Mouse (Mus musculus): ENCODE results near the gene Svs1. TPM values are rescaled to one million over a fixed set of nuclear protein-coding genes. Genes with fewer than 3 reads are reported as not detected.
A peak's percentile ranks its signal among the peaks of the same experiment; 100 is the strongest.
"Not testable (repeated sequence)": the region's sequence is repeated elsewhere in the genome, so short reads cannot be mapped to it uniquely, and the experiment has no call there.

Svs1 gene
- not detected for total RNA-seq (2021)
- long read RNA-seq, experiment 1 = 0 reads
- long read RNA-seq, experiment 2 = 0 reads

DNA sequence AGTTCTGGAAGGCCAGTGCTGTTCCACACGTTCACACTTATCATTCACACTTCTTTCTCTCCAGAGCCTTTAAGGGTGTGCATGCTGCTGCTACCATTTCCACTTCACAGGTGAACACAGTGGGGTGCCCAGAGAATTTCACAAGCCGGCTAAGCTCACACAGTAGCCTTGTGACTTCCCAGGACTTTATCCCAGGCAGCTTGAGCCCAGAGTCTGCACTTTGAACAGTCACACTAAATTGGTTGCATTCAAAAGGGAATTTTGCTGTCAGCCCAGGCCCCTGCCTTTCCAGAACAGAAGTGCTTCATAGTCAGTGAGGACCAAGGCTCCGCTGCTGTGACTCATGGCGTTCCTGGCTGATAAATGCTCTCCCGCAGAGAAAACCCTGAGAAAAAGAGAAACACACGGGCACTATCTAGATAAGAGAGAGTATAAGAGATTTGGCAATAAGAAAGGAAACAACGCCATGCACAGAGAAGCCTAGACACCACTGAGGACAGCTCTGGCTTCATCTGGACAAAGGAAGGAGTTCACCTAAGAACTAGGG is at the start of gene Svs1:
Gene Svs1, plus strand, starts transcription at position 418 of the 547 bp plus-strand sequence.
- intact Hi-C loops (cut with DNase I; ENCODE audit: low total_unique reads) = no loop called here
- DNase-seq = no peak

DNA sequence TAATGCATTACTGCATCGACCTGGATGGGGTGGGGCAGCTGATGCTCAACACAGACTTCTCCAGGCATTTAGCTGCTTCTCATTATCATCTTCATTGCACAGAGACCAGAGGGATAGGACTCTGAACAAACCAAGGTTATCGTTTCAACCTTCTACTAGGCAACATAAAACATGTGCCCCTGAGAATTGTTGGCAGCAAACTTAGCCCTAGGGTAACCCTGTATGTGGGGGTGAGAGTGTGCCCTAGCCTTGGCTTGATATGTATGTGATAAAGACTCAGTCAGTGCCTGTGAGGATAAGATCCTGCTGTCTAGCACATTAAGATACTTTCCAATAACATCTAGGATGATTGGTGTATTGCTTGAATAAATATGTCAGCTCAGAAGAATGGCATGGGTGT is 37.1 kb upstream of the Svs1 start:
- DNase-seq = no peak
- intact Hi-C loops (cut with DNase I; ENCODE audit: low total_unique reads) = no loop called here

DNA sequence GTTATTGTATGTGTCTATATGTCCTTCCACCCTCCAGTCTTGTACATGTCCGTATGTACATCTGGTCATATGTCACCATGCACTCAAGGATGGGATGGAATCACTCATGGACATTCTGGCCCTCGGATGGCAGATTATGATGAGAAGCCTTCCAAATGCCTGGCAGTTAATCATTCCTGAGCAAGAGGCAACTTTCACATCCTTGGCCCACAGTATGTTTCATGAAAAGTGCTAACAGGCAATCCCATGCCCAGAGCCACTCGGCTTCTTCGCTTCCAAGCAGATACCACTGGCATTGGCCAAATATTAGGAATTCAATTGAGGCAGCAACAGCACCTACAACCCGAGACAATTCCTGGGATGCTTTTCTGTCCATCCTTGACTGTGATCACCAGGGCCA is 36.0 kb upstream of the Svs1 start:
- DNase-seq = no peak
- intact Hi-C loops (cut with DNase I; ENCODE audit: low total_unique reads) = loop anchor here (10.0 kb wide), 1 partner anchor 136 kb away; no protein-coding TSS in a partner anchor

DNA sequence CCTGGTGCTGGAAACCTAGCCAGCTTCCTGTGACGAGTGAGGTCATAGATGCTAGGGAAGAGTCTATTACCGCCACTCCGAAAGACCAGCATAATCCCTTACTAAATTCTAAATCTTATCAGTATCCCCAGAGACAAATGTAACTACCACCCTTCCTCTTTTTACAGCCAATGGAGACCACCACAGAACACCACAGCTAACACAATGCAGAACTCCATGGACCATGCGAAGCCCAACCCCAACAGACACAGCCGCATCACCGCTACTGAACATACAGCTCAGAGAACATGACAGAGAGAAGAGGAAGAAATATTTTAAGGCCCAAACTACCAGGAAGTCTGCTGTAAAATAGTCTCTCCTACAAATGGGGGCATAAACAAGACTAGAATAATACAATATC is 35.0 kb upstream of the Svs1 start:
- DNase-seq = no peak
- intact Hi-C loops (cut with DNase I; ENCODE audit: low total_unique reads) = loop anchor here (10.0 kb wide), 1 partner anchor 137 kb away; no protein-coding TSS in a partner anchor

DNA sequence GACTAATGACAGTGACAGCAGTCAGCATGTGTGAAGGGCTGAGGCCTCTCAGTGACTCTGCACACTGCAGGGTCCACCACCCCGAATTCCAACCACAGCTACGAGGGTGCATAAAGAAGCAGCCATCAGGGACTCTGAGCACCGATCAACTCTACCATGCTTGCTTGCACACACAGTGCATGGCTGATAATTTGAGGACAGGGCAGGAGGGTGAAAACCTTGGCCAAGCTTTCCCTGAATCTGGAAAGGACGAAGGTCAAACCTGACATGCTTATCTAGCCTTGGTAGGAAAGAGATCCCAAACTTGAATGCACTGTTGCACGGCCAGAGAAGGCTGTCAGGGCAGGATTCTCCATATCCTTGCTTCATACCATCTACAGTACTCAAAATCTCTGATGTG is 33.4 kb upstream of the Svs1 start:
- no peak for DNase-seq

DNA sequence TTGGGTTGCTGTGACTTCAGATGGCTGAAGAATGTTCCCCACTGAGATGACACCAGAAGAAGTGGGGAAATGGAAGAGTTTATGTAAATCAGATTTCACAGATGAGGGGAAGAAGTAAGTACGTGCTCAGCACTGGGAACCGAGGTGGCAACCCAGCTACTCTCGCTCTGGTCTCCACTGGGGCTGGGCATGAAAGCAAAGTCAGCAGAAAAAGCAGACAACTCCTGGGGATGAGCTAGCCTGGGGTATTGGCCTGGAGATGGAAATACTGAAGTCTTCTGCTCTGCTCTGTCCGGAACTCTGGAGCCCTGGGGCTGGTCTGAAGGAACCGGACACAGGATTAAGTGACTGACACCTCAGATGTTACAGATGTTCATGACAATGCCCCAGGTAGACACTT is 32.5 kb upstream of the Svs1 start:
- no peak for DNase-seq
- intact Hi-C loops (cut with DNase I; ENCODE audit: low total_unique reads) = loop anchor here (10.0 kb wide), 1 partner anchor 139 kb away; no protein-coding TSS in a partner anchor

More for the DNA sequence above, 33.4 kb upstream of the Svs1 start:
- intact Hi-C loops (cut with DNase I; ENCODE audit: low total_unique reads) = loop anchor here (10.0 kb wide), 1 partner anchor 138 kb away; no protein-coding TSS in a partner anchor

DNA sequence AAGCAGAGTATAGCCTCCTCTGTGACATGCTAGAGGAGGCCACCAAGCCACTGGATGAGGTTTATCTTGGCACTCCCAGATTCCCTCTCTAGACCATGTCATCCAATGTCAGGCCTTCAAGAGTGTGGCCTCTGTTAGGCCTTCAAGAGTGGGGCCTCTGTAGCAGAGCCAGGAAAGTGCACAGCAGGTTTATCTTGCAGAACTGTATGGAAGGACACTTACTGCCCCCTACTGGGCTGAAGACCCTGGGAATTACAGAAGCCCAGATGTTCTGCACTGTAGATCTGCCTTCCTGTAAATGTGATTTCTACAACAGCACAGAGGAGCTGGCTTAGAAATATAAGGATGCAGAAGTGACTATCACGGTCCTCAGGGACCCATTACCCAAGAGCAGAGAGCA is 31.7 kb upstream of the Svs1 start:
- peak; percentile 16 for DNase-seq

DNA sequence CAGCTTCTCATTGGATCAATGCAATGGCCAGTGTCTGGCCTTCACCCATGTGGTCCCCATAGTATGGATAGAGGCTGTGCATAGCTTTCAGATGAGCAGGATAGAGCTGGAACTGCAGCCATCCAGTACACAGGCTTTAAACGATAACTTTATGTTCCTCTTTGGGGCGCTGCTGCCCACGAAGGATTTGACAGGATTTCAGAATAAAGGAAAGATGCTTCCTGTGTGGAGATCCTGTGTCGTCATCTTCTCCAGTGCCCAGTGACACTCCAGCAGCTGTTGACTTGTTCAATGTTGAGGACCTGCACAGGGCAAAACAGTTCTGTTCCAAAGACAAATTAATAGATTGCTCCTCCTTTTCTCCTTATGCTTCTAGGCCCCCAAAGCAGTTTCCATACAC is 29.9 kb upstream of the Svs1 start:
- intact Hi-C loops (cut with DNase I; ENCODE audit: low total_unique reads) = loop anchor here (10.0 kb wide), 1 partner anchor 142 kb away; no protein-coding TSS in a partner anchor
- no peak for DNase-seq

More for the DNA sequence above, 31.7 kb upstream of the Svs1 start:
- intact Hi-C loops (cut with DNase I; ENCODE audit: low total_unique reads) = loop anchor here (10.0 kb wide), 1 partner anchor 140 kb away; no protein-coding TSS in a partner anchor

DNA sequence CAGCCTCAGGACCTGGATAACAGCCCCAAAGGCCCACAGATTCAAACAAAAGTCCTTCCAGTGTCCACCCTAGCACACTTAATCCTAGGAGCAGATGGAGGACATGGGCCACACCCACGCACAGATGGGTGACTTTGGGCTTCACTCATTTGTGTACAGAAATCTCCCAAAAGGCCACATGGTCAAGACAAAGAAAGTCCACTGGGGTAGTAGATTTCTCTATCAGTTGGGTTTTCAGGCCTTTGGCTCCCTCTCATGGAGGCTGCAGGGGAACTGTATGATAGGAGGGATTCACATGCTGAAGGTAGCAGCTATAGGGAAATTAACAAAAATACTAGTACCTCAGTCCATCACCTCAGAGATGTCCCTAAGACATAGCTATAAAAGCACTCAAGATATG is 28.6 kb upstream of the Svs1 start:
- DNase-seq = no peak
- intact Hi-C loops (cut with DNase I; ENCODE audit: low total_unique reads) = loop anchor here (10.0 kb wide), 1 partner anchor 143 kb away; no protein-coding TSS in a partner anchor

DNA sequence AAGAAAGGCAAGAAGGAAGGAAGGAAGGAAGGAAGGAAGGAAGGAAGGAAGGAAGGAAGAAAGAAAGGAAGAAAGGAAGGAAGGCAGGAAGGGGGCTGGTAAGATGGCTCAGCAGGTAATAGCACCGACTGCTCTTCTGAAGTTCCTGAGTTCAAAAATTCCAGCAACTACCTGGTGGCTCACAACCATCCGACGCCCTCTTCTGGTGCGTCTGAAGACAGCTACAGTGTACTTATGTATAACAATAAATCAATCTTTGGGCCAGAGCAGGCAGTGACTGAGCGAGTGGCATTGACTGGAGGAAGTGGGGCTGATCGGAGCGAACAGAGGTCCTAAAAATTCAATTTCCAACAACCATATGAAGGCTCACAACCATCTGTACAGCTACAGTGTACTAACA is 27.5 kb upstream of the Svs1 start:
- not testable (repeated sequence) for DNase-seq
- intact Hi-C loops (cut with DNase I; ENCODE audit: low total_unique reads) = loop anchor here (10.0 kb wide), 1 partner anchor 144 kb away; no protein-coding TSS in a partner anchor

DNA sequence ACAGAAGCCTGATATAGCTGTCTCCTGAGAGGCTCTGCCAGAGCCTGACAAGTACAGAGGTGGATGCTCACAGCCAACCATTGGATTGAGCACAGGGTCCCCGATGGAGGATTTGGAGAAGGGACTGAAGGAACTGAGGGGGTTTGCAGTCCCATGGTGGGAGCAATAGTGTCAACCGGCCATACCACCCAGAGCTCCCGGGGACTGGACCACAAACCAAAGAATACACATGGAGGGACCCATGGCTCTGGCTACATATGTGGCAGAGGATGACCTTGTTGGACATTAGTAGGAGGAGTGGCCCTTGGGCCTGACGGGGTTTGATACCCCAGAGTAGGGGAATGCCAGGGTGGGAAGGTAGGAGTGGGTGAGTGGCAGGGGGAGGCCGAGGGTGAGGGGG is 20.0 kb upstream of the Svs1 start:
- intact Hi-C loops (cut with DNase I; ENCODE audit: low total_unique reads); DNase-seq: not testable (repeated sequence)

DNA sequence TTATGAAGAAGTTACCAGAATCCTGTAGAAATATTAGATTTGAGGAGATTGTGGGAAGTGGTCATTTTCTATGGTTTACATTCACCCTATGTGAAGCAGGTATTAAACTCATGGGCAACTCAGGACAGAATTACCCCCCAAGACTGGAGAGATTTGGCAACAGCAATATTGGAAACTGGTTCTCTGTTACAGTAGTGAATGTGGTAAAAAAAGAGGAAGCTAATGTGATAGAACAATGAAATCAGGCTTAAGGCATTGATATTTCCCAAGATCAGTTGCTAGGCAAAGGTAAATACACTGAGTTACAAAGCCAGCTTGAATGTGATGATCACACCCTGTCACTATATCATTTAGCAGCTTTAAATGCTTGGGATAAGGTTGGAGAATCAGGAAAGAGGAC is 18.8 kb upstream of the Svs1 start:
- DNase-seq = no peak
- intact Hi-C loops (cut with DNase I; ENCODE audit: low total_unique reads) = no loop called here

DNA sequence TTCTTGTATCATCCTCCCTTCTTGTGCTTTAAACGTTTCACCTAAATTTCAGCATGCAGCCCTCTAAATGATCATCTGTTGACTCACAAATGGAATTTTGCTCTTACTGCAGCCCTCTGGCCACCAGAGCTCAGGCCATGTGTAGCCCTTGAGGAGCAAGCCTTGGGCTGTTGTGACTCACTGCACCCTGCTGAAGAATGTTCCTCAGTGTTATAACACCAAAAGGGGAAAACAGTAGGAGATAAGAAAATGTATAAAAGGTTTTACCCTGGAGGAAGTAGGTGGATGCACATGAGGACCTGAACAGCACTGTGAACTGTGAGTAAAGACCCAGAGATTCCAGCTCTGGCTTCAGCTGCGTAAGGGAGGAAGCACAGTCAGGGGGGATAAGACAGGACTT is 12.0 kb upstream of the Svs1 start, which contains the start of gene Doxl2:
Gene Doxl2, plus strand, starts transcription at position 301 of the 400 bp plus-strand sequence.
- intact Hi-C loops (cut with DNase I; ENCODE audit: low total_unique reads) = no loop called here
- no peak for DNase-seq

DNA sequence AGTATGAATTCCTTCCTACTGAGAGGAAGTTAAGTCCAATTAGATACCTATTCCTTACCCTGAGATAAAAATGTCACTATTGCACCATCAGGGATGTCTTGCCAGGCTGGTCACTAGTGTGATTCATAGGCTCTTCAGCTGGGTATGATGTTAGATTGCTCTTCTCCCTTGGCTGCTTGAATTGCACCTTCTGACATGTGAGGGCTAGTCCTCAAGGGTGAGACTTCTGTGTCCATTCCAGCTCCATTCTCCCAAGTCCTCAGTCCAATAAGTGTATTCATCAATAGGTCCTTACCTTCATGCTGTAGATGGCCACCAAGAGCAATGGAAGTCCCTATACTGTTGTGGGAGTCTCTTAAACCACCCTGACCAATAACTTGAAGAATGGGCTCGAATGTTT is 7.0 kb upstream of the Svs1 start:
- intact Hi-C loops (cut with DNase I; ENCODE audit: low total_unique reads) = no loop called here

DNA sequence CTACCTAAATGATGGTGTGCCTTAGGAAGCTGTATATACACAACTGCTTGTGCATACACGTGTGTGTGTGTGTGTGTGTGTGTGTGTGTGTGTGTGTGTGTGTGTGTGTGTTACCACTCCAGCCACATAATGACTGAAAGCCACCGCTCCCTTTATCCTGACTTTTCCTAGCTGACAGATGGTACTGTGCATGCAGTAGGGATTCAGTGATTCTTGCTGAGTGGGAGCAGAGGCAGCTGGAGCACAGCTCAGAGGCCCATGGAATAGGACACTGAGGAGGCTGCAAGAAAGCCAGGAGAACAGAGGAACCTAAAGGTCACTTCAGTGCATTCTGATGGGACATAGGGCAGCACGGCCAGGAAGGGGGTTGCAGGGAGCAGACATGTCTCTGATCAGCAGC is 4.4 kb upstream of the Svs1 start:
- intact Hi-C loops (cut with DNase I; ENCODE audit: low total_unique reads) = no loop called here
- DNase-seq = no peak

More for the DNA sequence above, 7.0 kb upstream of the Svs1 start:
- DNase-seq = no peak

DNA sequence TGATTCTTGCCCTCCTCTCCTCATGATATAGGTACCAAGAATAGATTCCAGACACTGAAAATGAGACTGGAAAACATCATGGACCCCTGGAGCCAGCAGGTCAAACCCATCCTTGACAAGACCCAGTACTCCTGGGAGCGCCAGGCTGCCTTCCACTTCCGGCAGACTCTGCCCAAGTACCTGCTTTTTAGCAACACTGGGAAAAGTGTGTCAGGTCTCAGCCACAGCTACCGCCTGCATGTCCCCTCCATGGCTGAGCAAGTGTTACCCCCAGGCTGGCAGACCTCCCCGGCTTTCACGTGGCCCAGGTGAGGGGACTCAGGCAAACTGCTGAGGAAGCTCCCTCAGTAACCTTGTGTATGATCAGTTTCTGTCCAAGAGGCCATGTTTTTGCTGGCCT is 3.3 kb downstream of the Svs1 start:
- no peak for DNase-seq
- intact Hi-C loops (cut with DNase I; ENCODE audit: low total_unique reads) = no loop called here

DNA sequence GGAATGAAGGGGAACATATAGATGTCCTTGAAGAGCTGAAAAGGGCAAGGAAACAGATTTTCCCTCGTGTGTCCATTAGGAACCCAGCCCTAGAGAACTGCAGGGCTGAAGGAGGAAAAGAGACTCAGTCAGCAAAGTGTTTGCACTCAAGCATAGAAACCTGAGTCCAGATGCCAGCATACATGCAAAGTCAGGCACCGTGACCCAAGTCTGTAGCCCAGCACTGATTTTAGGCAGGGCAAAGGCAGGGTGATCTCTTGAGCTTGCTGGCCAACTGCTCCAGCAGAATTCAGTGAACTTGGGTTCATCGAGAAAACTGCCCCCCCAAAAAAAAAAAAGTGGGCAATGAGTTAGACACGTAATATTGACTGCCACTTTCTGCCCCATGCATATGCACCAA is 5.3 kb downstream of the Svs1 start:
- intact Hi-C loops (cut with DNase I; ENCODE audit: low total_unique reads) = no loop called here
- no peak for DNase-seq

DNA sequence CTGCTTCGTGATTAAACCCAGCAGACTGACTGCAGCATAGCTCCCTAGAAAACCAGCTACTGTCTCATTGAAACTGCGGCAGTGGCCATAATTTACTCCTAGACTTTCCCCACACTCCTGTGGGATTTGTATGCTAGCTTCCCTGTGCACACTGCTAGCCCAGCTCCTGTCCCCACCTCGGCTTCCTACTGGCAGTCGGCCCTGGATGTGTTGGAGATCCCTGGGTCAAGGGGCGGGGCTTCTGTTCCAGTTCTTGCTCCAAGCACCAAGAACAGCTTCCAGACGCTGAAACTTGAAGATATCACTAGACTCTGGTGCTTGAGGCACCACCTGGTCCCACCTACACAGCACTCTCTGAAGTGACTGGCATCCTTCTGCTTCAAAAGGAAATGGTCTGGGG is 11.5 kb downstream of the Svs1 start:
- intact Hi-C loops (cut with DNase I; ENCODE audit: low total_unique reads) = no loop called here

DNA sequence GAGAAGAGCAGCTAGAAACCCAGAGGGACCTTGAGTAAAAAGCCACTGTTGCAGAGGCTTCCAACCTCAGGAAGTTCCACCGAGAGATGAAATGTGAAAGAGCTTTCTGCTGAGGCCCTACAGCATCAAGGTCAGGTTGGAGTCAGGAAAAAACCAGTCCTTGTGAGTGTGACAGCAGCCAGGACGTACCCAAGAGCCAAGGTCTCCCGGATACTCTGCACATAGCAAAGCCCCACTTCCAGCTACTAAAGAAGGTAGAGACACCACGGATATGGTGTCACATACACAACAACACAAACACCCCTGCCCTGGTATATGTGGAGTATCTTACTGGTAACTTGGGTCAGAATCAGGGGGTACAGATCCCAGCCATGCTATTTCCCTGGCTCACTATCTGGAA is 12.1 kb downstream of the Svs1 start:
- intact Hi-C loops (cut with DNase I; ENCODE audit: low total_unique reads) = no loop called here
- DNase-seq = no peak

More for the DNA sequence above, 11.5 kb downstream of the Svs1 start:
- no peak for DNase-seq

DNA sequence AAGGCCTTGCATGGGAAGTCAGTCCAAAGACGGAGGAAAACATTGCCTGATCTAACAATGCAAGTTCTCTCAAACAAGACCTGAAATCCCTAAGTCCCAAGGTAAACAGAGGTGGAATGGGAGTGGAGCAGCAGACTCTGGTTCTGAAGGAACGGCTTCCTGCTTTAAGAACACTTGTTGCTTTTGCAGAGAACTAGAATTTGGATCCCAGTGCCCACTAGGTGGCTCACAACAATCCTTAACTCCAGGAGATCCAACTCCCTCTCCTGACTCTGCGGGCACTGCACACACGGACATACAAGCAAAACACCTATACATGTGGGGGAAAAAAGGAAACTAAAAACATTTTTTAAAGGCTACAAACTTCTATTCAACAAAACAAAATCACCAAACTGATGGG is 16.7 kb downstream of the Svs1 start:
- intact Hi-C loops (cut with DNase I; ENCODE audit: low total_unique reads) = no loop called here
- no peak for DNase-seq

DNA sequence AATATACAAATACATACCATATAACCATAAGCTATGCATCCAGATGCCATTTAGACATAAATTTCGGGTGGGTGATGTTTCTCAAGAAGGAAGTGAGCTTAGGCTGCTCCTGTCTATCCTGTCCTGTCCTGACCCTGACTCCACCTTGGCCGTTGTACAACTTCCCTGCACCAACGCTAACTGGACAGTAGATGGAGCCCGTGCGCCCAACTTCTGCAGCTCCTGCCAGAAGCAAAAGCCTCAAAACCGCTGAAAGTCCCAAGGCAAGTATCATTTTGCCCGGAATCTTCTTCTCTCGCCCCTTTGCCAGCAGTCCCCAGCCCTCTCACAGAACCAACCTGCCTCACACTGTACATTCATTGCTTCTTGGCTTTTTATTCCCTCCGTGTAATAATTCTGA is 21.3 kb downstream of the Svs1 start:
- peak; percentile 60 for DNase-seq
- intact Hi-C loops (cut with DNase I; ENCODE audit: low total_unique reads) = no loop called here
